Mouse (Mus musculus): Measurements from ENCODE around the gene Vezf1.

GRCm38 (mm10) chr11:88112078-88112477 lies 44.0 kb downstream of the Vezf1 start:
- TF ChIP-seq POLR2A (IDR thresholded peaks at IDR 0.05; ENCODE audit: low read depth, low read length), result no peak
- no peak for TF ChIP-seq CTCF (IDR thresholded peaks at IDR 0.05; ENCODE audit: extremely low read depth, insufficient read depth, insufficient read length, insufficient replicate concordance)
